Mouse (Mus musculus) stomach, postnatal 0 days (tissue): Measurements from ENCODE around the gene Arhgef3. TPM values are rescaled to one million over a fixed set of nuclear protein-coding genes. Genes with fewer than 3 reads are reported as not detected.

Experiments used
- ATAC-seq: fragments of 200-750 bp; cut with Nextera tagmentation; 2 replicates; pipeline ENCODE4 v1.8.0; 2017; ENCODE audit not compliant: low FRiP score, low TSS enrichment
- DNase-seq: peaks from one replicate; pipeline ENCODE4 v3.0.0-alpha.2; 2016; ENCODE audit warnings: low spot score
- H3K27ac ChIP-seq: fragments of 300-500 bp; sonication (generic); replicated peaks from 2 replicates; pipeline ENCODE4 v1.5.1; 2014; ENCODE audit warnings: mild to moderate bottlenecking, control low read depth
- H3K27me3 ChIP-seq: fragments of 300-500 bp; sonication (generic); 2 replicates; pipeline ENCODE4 v1.6.1; 2014; ENCODE audit warnings: low read length; ENCODE audit not compliant: control insufficient read depth, insufficient read depth
- H3K36me3 ChIP-seq: fragments of 300-500 bp; sonication (generic); 2 replicates; pipeline ENCODE4 v1.6.1; 2014; ENCODE audit warnings: low read length, mixed read lengths; ENCODE audit not compliant: control insufficient read depth, insufficient read depth
- H3K4me1 ChIP-seq: fragments of 300-500 bp; sonication (generic); replicated peaks from 2 replicates; pipeline ENCODE4 v1.6.1; 2014; ENCODE audit warnings: antibody characterized with exemption; ENCODE audit not compliant: control insufficient read depth, insufficient read depth
- H3K4me2 ChIP-seq: fragments of 300-500 bp; sonication (generic); replicated peaks from 2 replicates; pipeline ENCODE4 v1.6.1; 2014; ENCODE audit warnings: low read depth, mild to moderate bottlenecking, control low read depth, moderate library complexity
- H3K4me3 ChIP-seq: fragments of 300-500 bp; sonication (generic); 2 replicates; pipeline ENCODE4 v1.5.1; 2014; ENCODE audit warnings: low read depth, low read length, control low read depth
- H3K9ac ChIP-seq: fragments of 300-500 bp; sonication (generic); 2 replicates; pipeline ENCODE4 v1.6.1; 2014; ENCODE audit warnings: mild to moderate bottlenecking, low read length, control low read depth, mixed read lengths
- H3K9me3 ChIP-seq: fragments of 300-500 bp; sonication (generic); 2 replicates; pipeline ENCODE4 v1.6.1; 2016; ENCODE audit warnings: low read length; ENCODE audit not compliant: control insufficient read depth
- CTCF ChIP-seq: IDR thresholded peaks from 2 replicates; pipeline ENCODE4 v1.5.1; 2016; ENCODE audit warnings: antibody characterized with exemption, low read depth, mild to moderate bottlenecking, moderate library complexity
- EP300 ChIP-seq: optimal IDR thresholded peaks from 2 replicates; pipeline ENCODE3; 2016; ENCODE audit warnings: antibody characterized with exemption
- WGBS: fragments of 180-500 bp; shearing (Covaris S2); extraction: QIAGEN DNeasy Blood & Tissue Kit; methylation state at CpG from one replicate; pipeline ENCODE4 v1.1.7; 2014; 5-methylcytosine and 5-hydroxymethylcytosine counted together
- polyA plus RNA-seq: library from polyadenylated mRNA; unstranded; fragments of >200 nt; fragmentation: Nextera tagmentation; extraction: Ambion mirVana; gene quantifications from 2 replicates; pipeline ENCODE4 v1.2.1, GENCODE M21; 2015

The Arhgef3 gene
- polyA plus RNA-seq, 1 experiment from 2014 or later: 13.1 TPM

DNA sequence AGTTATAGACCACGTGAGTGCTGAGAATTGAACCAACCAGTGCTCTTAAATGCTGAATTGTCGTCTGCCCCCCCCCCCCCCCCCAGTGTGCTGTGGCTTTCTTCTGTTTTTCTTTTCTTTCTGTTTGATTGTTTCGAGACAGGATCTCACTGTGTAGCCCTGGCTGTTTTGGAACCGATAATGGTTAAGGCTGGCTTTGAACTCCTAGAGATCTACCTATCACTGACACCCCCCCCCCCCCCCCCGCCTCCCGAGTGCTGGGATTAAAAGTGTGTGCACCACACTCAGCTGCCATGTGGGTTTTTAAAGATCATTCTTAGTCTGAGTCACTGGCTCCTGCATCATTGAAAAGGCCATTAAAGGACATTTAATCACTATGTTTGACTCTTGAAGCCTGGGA is 147.7 kb downstream of the Arhgef3 start:
- H3K27me3 ChIP-seq: no peaks in the 10 kb centered on the region
- peaks cover 3% of the 10 kb centered on the region; the same call in 1 of the 2 replicates for H3K4me1 ChIP-seq
- no peak for ATAC-seq
- H3K4me3 ChIP-seq: no peak overlapping the region
- no peaks in the 10 kb centered on the region for H3K9me3 ChIP-seq
- no peak for DNase-seq
- no peak for TF ChIP-seq EP300
- TF ChIP-seq CTCF: no peak
- no peak overlapping the region for H3K27ac ChIP-seq
- no peak overlapping the region for H3K4me2 ChIP-seq
- no peaks in the 10 kb centered on the region; the same call in 1 of the 2 replicates for H3K36me3 ChIP-seq
- H3K9ac ChIP-seq: no peak overlapping the region
- WGBS: 65% methylated on average over 6 of the region's 6 CpGs

DNA sequence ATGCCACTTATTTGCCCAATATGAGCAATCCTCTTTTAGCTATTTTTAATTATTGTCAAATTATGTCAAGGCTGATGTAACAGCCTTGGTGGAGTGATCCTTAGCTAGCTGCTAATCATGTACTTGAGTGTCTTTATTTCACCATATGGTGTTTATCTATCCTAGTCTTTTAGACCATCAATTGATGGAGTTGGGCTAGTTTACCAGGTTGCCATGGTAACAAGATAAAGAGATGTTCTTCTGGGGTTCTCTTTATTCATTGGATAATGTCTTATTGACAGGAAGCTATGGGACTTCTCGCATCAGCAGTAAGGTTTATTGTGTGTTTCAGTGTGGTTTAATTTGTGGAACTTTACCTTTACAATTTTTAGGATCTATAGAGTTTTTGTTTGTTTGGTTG is 151.9 kb downstream of the Arhgef3 start:
- Histone ChIP-seq H3K4me3 (no peak overlapping the region), H3K36me3 (no peaks in the 10 kb centered on the region), H3K9me3 (no peaks in the 10 kb centered on the region), H3K9ac (no peak overlapping the region), H3K4me1 (no peaks in the 10 kb centered on the region), H3K27me3 (no peaks in the 10 kb centered on the region), H3K4me2 (no peak overlapping the region), H3K27ac (no peak overlapping the region)
- DNase-seq: no peak
- TF ChIP-seq CTCF (no peak), EP300 (no peak)
- ATAC-seq: no peak
- 88% methylated on average over 1 of the region's 1 CpGs for WGBS

- ATAC-seq: no peak
- Histone ChIP-seq H3K36me3 (no peaks in the 10 kb centered on the region), H3K4me3 (no peak overlapping the region), H3K4me2 (no peak overlapping the region), H3K9ac (no peak overlapping the region), H3K27ac (no peak overlapping the region), H3K4me1 (no peaks in the 10 kb centered on the region), H3K27me3 (no peaks in the 10 kb centered on the region), H3K9me3 (no peaks in the 10 kb centered on the region)
- DNase-seq: no peak
- WGBS: 80% methylated on average over 5 of the region's 5 CpGs
- TF ChIP-seq EP300: no peak
- TF ChIP-seq CTCF: no peak
Measured at GRCm38 (mm10) chr14:27268137-27268536, 153.4 kb downstream of the Arhgef3 start.

DNA sequence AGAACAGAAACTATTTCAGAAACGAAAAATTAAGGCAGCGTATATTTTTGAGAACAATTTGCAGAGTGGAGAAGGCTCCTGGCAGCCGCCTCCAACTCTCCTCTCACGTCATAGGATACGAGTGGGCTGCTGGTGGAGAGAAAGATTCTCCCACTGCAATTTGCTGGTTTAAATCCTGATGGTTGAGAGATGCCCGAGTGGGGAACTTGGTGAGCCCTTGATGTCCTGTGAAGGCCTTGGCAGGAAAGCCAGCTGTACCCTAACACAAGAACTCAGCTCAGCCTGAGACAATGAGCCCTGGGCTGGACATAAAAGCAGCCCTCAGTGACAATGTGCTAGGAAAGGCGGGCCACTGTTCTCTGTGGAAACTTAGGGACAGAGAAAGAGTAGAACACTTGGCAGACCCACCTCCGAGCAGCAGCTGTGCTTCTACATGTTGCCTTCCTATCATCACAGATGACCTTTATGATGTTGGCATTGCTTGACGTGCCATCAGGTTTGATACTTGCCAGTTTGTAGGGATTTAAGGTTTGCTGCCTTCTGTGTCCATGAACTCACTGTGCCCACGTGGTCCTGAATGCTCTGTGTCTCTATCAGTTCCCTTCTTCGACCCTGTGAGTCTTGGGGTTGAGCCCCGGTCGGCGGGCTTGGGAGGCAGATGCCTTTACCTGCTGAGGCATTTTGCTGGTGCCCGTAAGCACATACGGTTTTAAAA is 154.4 kb downstream of the Arhgef3 start:
- H3K4me2 ChIP-seq: no peak overlapping the region
- no peaks in the 10 kb centered on the region for H3K36me3 ChIP-seq
- H3K27ac ChIP-seq: no peak overlapping the region
- TF ChIP-seq EP300 (no peak), CTCF (no peak)
- no peaks in the 10 kb centered on the region for H3K4me1 ChIP-seq
- H3K9ac ChIP-seq: no peak overlapping the region
- 77% methylated on average over 16 of the region's 16 CpGs for WGBS
- DNase-seq (no peak), ATAC-seq (no peak)
- H3K27me3 ChIP-seq: no peaks in the 10 kb centered on the region
- H3K9me3 ChIP-seq: no peaks in the 10 kb centered on the region
- H3K4me3 ChIP-seq: no peak overlapping the region

DNA sequence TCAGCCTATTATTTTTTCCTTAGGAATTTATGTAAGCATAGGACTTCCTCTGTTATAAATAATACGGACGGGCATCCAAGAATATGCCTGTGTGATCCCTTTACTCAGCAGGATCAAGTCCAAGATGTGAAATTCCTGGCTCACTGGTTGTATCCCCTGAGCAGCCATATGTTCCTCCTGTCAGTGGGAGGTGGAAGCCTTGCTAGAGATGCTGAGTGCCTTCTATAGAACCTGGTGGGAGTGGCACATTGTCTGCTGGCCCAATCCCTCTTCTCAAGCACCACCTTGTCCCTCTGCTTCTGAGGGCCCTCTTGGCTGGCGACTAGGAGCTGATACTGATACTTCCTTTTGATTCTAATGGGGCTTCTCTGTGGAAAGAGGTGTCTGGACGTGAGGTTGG is 155.1 kb downstream of the Arhgef3 start:
- no peak overlapping the region for H3K4me3 ChIP-seq
- H3K9ac ChIP-seq: no peak overlapping the region
- 53% methylated on average over 4 of the region's 4 CpGs for WGBS
- DNase-seq (no peak), ATAC-seq (no peak)
- no peaks in the 10 kb centered on the region for H3K36me3 ChIP-seq
- H3K27ac ChIP-seq: no peak overlapping the region
- H3K4me1 ChIP-seq: no peaks in the 10 kb centered on the region
- no peak for TF ChIP-seq CTCF
- no peak for TF ChIP-seq EP300
- no peaks in the 10 kb centered on the region for H3K9me3 ChIP-seq
- H3K27me3 ChIP-seq: no peaks in the 10 kb centered on the region
- H3K4me2 ChIP-seq: no peak overlapping the region

DNA sequence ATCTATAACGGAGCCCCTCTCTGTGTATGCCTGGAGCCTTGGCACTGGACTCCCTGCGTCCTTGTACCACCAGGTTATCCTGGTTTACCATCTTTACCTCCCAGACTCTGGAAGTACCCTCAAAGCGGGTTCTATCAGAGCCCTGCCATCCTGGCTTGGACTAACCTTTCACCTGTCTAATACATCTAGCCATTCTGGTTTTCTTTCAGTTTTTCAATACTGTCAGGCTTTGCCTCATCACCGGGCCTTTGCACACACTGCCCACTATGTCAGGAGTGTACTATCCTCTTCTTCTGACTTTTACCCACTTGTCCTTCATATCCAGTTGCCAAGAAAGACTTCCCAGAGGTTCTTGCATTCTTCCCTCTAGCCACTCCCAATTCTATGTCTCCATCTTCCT is 155.8 kb downstream of the Arhgef3 start:
- Histone ChIP-seq H3K4me1 (no peaks in the 10 kb centered on the region), H3K9ac (no peak overlapping the region), H3K9me3 (no peaks in the 10 kb centered on the region), H3K27me3 (no peaks in the 10 kb centered on the region), H3K36me3 (no peaks in the 10 kb centered on the region), H3K4me3 (no peak overlapping the region), H3K4me2 (no peak overlapping the region), H3K27ac (no peak overlapping the region)
- no peak for ATAC-seq
- no peak for DNase-seq
- TF ChIP-seq CTCF (no peak), EP300 (no peak)
- WGBS: 92% methylated on average over 4 of the region's 4 CpGs
